Mouse (Mus musculus) layer of hippocampus, postnatal 36 days (tissue): ENCODE results near the gene Zfp936. TPM values are rescaled to one million over a fixed set of nuclear protein-coding genes. Genes with fewer than 3 reads are reported as not detected.
"Not testable (repeated sequence)": the region's sequence is repeated elsewhere in the genome, so short reads cannot be mapped to it uniquely, and the experiment has no call there.

Source experiments
- DNase-seq, 2 experiments: peaks; one replicate each; pipeline ENCODE4 v3.0.0; 2022
- microRNA-seq, 2 experiments: library from miRNA; unstranded; fragments of <30 nt; microRNA quantifications; one replicate each; pipeline ENCODE4 v1.2.0; 2021
- total RNA-seq, 2 experiments: library from RNA; stranded (reverse); gene quantifications; 2 replicates each; pipeline ENCODE4 v1.2.3; 2021

Zfp936 gene
- total RNA-seq = not detected

GRCm38 (mm10) chr7:43113929-43114328 lies at the start of gene Zfp936:
Zfp936 (plus strand) TSS chr7:43114229.
- not testable (repeated sequence) for DNase-seq

- DNase-seq = no peak
These were observed 36.2 kb upstream of the Zfp936 start for GRCm38 (mm10) chr7:43077831-43078230.

DNA sequence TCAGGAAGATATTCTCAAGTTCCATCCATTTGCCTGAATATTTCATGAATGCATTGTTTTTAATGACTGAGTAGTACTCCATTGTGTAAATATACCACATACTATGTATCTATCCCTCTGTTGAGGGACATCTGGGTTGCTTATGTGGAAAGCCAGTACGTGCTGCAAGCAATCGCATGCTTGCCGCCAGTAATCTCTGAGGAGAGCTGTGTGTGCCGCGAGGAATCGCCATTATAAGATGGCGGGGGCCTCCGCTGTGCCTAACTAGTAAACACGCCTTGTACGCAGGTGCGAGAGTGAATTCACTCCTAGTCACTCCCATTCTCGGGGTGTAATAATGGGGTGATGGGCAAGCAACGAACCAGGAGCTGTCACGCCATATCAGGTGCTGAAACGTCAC lies 14.7 kb downstream of the Zfp936 start:
- not testable (repeated sequence) for DNase-seq

- not testable (repeated sequence) for DNase-seq
These were observed 50.1 kb downstream of the Zfp936 start for GRCm38 (mm10) chr7:43164121-43164520.

- not testable (repeated sequence) for DNase-seq
These were observed 53.1 kb downstream of the Zfp936 start for GRCm38 (mm10) chr7:43167101-43167500.

DNA sequence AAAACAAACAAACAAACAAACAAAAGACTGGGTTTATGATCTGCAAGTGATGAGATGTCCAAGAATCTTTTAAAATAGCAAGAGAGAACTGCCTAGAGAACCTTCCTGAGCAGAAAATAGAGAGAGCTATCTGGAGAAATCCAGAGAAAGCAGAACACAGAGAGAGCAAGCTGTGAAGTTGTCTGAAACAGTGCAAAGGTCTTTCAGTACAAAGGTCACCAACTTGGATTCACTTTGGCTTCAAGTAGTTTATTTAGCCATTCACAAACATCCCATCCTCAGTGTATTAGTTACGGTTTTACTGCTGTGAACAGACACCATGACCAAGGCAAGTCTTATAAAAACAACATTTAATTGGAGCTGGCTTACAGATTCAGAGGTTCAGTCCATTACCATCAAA lies 53.8 kb downstream of the Zfp936 start:
- DNase-seq = not testable (repeated sequence)

DNA sequence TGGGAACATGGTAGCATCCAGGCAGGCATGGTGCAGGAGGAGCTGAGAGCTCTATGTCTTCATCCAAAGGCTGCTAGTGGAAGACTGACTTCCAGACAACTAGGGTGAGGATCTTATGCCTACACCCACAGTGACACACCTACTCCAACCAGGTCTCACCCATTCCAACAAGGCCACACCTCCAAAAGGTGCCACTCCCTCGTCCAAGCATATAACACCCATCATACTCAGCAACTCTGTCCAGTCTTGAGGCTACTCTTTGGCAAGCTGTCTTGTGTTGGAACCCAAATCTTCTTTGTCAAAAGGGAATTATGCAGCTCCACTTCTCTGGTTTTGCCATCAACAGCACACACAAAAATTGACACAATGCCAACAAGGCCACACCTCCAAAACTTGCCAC lies 54.2 kb downstream of the Zfp936 start:
- not testable (repeated sequence) for DNase-seq

- DNase-seq = no peak
These were observed 63.1 kb downstream of the Zfp936 start for GRCm38 (mm10) chr7:43177003-43177702.

DNA sequence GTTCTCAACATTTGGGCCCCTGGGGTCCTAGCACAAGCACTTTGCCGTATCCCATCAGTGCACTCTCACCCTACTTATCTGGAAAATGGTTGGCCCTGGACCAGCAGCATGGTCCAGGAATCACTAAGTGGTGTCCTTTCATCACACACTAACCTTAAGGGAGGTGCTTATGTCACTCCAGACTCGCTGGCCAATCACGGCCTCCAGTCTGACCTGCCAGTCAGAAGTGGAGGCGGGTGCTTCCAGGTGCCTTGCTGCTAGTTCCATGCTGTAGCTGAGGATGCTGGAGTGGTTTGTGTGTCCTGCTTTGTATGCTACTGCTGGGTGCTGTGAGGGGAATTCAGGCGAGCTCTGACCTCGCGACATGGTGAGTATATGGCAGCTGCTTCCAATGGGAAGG lies 99.8 kb downstream of the Zfp936 start:
- not testable (repeated sequence) for DNase-seq

Small RNAs within 50 kb of the gene (microRNA-seq; reads per million reads assigned to microRNA genes)
- 0 reads per million in 2 experiments for gene Gm22707

Other genes starting within 250 kb of the Zfp936 start
- gene Gm2381, start 247.0 kb upstream of the Zfp936 start, total RNA-seq = under 1 TPM; 0.30 to 0.43 TPM
- gene Vmn2r63, start 180.4 kb upstream of the Zfp936 start, total RNA-seq = not detected
- gene Gm9268, start 95.5 kb upstream of the Zfp936 start, total RNA-seq = not detected
- gene Zfp715, start 199.1 kb downstream of the Zfp936 start, total RNA-seq = 10 to 100 TPM; 25.3 to 26.2 TPM
- gene Siglecf, start 237.1 kb downstream of the Zfp936 start, total RNA-seq = under 1 TPM; 0.57 to 0.68 TPM